Mouse (Mus musculus) liver, adult (tissue): ENCODE measurements around the gene Tbpl1.

Experiments
- GATA4 ChIP-seq: IDR thresholded peaks from 2 replicates; pipeline ENCODE4 v1.6.1; 2014; ENCODE audit warnings: mild to moderate bottlenecking, low read length; ENCODE audit not compliant: insufficient replicate concordance

Gene Tbpl1

DNA sequence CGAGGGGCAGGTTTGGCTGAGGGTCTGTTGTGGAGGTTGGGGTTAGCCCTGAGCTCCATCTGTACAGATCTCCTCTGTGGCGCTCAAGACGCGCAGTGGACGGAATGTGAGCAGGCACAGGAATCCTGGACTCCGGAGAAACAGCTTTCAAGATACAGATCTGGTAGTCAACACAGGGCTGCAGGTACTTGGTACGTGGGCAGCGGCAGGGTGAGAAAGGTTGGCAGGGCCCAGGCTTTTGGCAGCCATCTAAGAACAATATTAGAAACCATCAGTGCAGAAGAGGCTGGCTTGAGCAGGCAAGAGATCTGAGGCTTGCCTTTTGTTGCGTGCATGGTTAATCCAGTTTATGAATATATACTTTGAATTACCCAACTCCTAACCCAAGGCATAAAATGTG is 35.5 kb downstream of the Tbpl1 start:
- no peak for TF ChIP-seq GATA4

DNA sequence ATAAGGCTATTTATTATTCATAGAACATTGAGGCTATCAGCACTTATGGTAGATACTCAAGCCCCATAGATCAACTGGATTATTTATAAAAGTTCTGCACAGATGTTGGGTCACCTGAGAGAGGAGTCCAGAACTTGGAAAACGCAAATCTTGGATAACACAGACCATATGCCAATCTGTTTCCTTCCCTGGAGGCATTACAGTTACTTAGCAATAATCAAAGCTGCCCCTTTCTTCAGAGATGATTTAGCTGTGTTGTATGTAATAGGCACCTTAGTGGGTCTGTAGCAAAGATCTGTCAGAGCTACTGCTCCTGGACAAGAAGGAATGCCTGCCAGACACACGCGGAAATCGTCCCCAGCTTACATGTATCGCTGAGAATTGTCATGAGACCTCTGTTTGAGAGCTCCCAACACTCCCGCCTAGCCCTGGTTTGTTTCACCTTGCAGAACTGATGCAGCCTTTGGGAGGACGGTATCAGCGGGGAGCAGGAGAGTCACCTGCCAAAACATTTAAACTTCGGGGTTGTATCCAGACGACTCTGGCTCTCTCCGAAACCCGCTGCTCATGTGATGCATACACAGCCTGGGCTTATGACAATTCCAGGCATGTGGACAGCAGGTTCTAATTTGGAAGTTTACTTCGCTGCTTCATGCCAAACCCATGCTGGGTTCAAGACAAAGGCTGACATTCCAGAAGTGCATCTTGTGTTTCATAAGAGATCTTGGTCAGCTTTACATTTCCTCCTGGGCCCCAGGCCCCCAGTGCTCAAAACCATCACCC is 55.7 kb downstream of the Tbpl1 start:
- TF ChIP-seq GATA4, result no peak

DNA sequence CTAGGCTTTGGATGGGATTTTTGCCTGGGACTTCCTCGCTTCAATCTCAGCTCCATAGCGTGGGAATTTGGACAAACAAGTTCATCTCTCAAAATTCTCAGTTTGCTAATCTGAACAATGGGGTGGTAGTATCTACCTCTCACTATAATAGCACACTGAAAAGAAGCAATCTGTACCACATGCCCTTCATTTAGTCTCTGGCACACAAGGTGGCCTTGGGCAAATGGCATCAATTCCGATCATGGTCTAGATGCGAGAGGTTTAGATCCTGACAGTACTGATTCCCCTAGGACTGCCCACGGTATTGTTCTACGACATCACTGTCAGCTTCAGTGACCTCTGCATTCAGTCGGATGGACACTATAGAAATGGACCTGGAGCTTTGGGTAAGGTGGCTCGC is 57.6 kb downstream of the Tbpl1 start:
- no peak for TF ChIP-seq GATA4

DNA sequence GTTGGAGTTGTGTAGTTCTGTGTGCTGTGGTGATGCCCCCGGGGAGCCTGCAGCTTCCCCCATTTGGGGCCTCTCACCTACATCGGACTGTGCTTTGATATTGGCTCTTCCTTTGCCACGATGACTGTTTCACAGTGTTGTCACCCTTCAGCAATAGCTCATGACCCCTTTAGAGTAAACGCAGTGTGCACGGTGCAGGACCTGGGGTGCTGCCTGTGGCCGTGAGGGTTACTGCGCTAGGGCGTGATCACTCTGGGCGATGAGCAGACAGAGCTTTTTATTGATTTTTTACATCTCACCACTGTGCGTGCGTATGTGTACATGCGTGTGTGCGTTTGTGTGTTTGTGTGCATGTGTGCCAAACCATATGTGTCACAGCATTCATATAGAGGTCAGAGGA is 63.2 kb downstream of the Tbpl1 start:
- no peak for TF ChIP-seq GATA4

DNA sequence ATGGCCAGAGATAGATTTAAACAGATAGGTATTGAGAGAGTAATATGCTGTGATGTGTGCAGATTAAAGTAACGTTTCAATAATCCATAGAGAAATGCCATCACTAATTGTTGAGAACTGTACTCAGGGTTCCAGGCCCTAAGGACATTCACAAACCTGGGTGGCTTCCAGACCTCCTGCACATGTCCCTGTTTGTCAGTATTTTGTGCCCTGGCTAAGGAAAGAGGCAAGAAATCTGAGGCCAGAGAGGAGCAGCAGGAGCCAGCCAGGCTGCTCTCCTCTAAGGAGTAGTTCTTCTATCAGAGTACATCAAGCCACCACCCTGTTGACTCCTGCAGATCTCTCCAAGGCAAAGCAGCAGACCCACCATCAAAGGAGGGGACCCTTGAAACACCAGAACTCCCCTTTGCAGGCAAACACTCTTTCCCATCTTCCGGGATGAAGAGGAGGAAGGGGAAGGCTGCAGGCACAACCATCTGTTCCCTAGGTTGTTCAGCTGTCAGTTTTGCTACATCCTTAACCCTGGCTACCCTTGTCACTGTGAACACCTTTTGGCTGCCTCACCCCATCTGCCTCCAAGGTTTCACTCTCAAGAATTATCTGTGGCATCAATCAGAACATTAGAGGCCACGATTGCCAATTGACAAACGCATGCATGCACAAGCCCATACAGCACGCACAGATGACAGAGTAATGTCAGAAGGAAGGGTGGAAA is 71.3 kb downstream of the Tbpl1 start:
- TF ChIP-seq GATA4, result no peak

DNA sequence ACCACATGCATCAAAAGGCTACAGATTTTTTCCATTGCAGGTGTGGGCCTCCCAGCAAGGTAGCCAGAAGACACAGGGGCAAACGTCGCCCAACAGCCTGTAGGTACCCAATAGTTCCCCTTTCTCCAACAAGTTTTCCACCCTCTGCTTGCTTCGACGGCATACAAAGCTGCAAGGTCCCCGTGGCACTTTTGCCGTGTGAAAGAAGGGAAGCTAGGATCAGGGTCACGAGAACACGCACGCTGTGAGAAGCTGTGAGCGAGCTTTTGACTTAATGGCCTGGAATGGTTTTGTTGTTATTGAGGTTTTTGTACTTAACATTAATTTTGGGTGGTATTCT is 72.4 kb downstream of the Tbpl1 start:
- TF ChIP-seq GATA4, result no peak

DNA sequence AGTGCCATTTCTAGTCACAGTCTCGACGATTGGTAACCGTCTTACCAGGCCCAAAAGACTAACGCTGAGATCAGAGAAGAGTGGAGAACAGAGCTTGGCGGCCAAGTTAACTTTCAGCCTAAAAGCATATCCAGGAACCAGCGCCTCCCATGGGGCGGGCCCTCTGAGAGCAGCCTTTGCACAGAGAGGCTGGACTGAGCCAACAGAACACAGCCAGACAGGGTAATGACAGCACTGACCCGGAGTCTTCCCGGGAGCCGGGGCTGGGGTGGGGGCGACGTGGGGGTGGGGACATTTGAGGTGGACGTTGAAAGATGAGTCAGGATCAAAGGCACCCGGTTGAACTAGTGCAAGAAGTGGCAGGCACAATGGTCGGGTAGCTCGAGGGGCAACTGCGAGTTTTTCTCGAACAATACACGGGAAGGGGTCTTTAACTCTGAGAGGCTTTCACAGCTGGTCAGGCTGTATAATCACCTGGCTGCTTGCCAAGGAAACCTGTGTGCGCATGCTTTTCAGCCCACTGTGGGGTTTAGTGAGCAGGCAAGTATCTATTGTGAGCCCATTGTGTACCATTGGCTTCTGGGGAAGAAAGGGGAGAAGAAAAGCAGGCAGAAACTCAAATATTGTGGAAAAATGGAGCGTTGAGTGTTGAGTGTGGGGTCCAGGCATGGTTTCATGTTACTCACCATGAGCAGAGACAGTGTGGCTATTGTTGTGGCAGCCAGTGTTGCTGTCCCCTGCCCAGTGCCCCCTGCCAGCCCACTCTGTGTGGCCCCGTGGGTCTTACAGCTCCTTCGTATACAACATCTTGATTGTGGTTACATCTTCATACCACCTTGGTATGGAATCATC is 73.0 kb downstream of the Tbpl1 start:
- no peak for TF ChIP-seq GATA4
